Mouse (Mus musculus) limb, embryonic 11.5 days (tissue): ENCODE measurements at regions not wholly inside any gene's neighbourhood (a gene's known extent, or its start where the extent isn't known, plus 50 kb on each side); places are given as distances from the start of the nearest gene placed in this dataset.

ENCODE experiments used
- ATAC-seq: fragments of 200-750 bp; cut with Nextera tagmentation; 2 replicates; pipeline ENCODE4 v1.8.0; 2017; ENCODE audit warnings: low read depth; ENCODE audit not compliant: insufficient number of reproducible peaks, low FRiP score, low TSS enrichment
- DNase-seq: peaks from one replicate; pipeline ENCODE4 v3.0.0-alpha.2; 2015; ENCODE audit warnings: low spot score
- H3K27ac ChIP-seq: fragments of 300-500 bp; sonication (generic); replicated peaks from 2 replicates; pipeline ENCODE4 v1.5.1; 2014; ENCODE audit warnings: low read depth, mild to moderate bottlenecking, low read length
- H3K27me3 ChIP-seq: fragments of 300-500 bp; sonication (generic); 2 replicates; pipeline ENCODE4 v1.6.1; 2014; ENCODE audit warnings: mild to moderate bottlenecking, low read length, mixed read lengths; ENCODE audit not compliant: control insufficient read depth, insufficient read depth
- H3K36me3 ChIP-seq: fragments of 300-500 bp; sonication (generic); 2 replicates; pipeline ENCODE4 v1.6.1; 2014; ENCODE audit warnings: mild to moderate bottlenecking, low read length, moderate library complexity, mixed read lengths; ENCODE audit not compliant: control insufficient read depth, insufficient read depth
- H3K4me1 ChIP-seq: fragments of 300-500 bp; sonication (generic); 2 replicates; pipeline ENCODE4 v1.6.1; 2014; ENCODE audit warnings: low read length, mixed read lengths; ENCODE audit not compliant: control insufficient read depth, insufficient read depth
- H3K4me2 ChIP-seq: fragments of 300-500 bp; sonication (generic); 2 replicates; pipeline ENCODE4 v1.6.1; 2014; ENCODE audit warnings: low read depth, mild to moderate bottlenecking, moderate library complexity; ENCODE audit not compliant: severe bottlenecking
- H3K4me3 ChIP-seq: fragments of 300-500 bp; sonication (generic); 2 replicates; pipeline ENCODE4 v1.5.1; 2014; ENCODE audit warnings: low read depth, low read length
- H3K9ac ChIP-seq: fragments of 300-500 bp; sonication (generic); 2 replicates; pipeline ENCODE4 v1.6.1; 2014; ENCODE audit warnings: mild to moderate bottlenecking, low read length
- H3K9me3 ChIP-seq: fragments of 300-500 bp; sonication (generic); 2 replicates; pipeline ENCODE4 v1.6.1; 2016; ENCODE audit warnings: low read length; ENCODE audit not compliant: control insufficient read depth
- WGBS: fragments of 180-500 bp; shearing (Covaris S2); extraction: QIAGEN DNeasy Blood & Tissue Kit; methylation state at CpG from one replicate; pipeline ENCODE4 v1.1.7; 2014; 5-methylcytosine and 5-hydroxymethylcytosine counted together

DNA sequence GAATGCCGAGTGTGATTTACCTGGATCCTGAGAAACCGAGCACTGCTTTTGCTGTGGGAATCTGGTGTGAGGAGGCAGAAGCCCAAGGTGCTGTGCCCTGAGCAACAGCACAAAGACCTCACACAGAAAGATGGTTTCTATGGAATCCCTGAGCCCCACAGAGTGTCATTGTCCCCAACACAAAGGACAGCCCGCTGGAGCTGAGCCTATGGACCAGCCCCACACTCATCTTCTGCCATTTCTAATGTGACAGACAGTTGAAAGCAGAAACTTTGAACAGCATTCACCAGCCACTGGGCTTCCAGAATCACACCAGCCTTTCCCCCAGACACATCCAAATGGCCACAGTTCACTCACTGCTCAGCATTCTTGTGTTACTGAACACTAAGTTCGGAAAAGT, 171.5 kb upstream of the A430005L14Rik start:
- no peaks in the 10 kb centered on the region for H3K9me3 ChIP-seq
- ATAC-seq (no peak), DNase-seq (no peak)
- no peaks in the 10 kb centered on the region for H3K36me3 ChIP-seq
- no peak overlapping the region for H3K9ac ChIP-seq
- H3K4me3 ChIP-seq = no peak overlapping the region
- 88% methylated on average over 4 of the region's 4 CpGs for WGBS
- H3K4me2 ChIP-seq = no peak overlapping the region
- H3K4me1 ChIP-seq = peaks cover 5% of the 10 kb centered on the region; the same call in 1 of the 2 replicates
- no peak overlapping the region for H3K27ac ChIP-seq
- no peaks in the 10 kb centered on the region for H3K27me3 ChIP-seq

DNA sequence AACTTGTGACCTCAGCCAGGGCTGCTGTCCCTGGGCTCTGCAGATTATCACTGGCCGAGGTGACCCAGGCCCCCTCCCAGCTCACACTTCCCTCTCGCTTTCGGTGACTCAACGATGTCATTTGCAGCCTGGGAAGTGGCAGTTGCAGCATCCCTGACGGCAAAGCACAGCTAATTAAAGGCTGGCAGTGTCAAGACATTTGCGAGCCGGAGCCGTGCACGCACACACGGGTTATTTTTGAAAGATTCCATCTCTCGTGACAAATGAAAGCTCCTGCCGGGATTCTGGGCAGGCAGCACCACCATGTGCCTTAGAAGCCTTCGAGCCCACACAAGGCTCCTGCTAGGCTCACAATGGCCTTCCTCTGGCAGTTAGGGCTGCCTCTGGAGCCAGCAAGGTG, 164.7 kb upstream of the A430005L14Rik start:
- H3K27me3 ChIP-seq = no peaks in the 10 kb centered on the region
- 38% methylated on average over 13 of the region's 13 CpGs for WGBS
- peaks cover 5% of the 10 kb centered on the region; the same call in 1 of the 2 replicates for H3K4me1 ChIP-seq
- DNase-seq (no peak), ATAC-seq (no peak)
- H3K27ac ChIP-seq = no peak overlapping the region
- no peak overlapping the region for H3K4me3 ChIP-seq
- H3K4me2 ChIP-seq = no peak overlapping the region
- no peaks in the 10 kb centered on the region for H3K36me3 ChIP-seq
- H3K9me3 ChIP-seq = no peaks in the 10 kb centered on the region
- H3K9ac ChIP-seq = no peak overlapping the region

DNA sequence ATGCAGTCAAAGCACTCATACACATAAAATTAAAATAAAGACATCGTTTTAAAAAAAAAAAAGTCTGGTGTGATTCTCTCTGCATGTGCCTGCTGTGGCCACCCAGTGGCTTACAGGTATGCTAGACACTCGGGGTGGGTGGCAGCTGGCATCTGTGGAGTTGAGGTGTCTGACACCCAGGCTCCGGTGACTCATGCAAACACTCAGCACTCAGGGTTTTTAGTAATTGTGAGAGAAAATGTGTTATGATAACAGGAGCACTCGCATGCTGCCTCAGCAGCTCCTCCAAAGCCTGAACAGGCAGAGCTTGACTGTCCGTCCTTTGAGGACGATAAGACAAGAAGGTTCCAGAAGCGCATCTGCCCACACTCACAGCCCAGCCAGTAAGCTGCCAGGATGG, 159.0 kb upstream of the A430005L14Rik start:
- Histone ChIP-seq H3K36me3 (no peaks in the 10 kb centered on the region), H3K9me3 (no peaks in the 10 kb centered on the region), H3K4me1 (no peaks in the 10 kb centered on the region), H3K27ac (no peak overlapping the region), H3K9ac (no peak overlapping the region), H3K4me3 (no peak overlapping the region), H3K4me2 (no peak overlapping the region), H3K27me3 (no peaks in the 10 kb centered on the region)
- no peak for ATAC-seq
- WGBS = 86% methylated on average over 7 of the region's 7 CpGs
- DNase-seq = no peak

DNA sequence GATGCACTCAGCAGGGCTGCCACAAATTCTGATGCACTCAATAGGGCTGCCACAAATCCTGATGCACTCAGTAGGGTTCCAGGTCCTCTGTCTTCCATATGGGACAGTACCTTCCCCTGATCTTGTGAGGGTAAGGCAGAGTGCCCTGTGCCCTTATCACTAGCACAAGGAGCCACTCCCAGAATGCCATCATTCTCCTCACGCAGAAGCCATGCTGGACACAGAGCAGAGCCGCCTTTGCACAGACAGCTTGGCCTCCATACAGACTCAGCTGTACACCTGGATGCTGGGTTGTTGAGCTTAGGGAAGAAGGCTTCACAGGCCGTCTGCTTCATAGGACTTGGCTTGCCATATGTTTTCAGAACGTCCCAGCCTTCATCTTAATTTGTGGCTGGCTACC, 151.3 kb upstream of the A430005L14Rik start:
- no peak for DNase-seq
- Histone ChIP-seq H3K27ac (no peak overlapping the region), H3K9ac (no peak overlapping the region), H3K27me3 (peaks cover 23% of the 10 kb centered on the region), H3K9me3 (no peaks in the 10 kb centered on the region), H3K4me2 (no peak overlapping the region), H3K4me3 (no peak overlapping the region), H3K4me1 (no peaks in the 10 kb centered on the region), H3K36me3 (no peaks in the 10 kb centered on the region)
- 43% methylated on average over 4 of the region's 4 CpGs for WGBS
- ATAC-seq = no peak

DNA sequence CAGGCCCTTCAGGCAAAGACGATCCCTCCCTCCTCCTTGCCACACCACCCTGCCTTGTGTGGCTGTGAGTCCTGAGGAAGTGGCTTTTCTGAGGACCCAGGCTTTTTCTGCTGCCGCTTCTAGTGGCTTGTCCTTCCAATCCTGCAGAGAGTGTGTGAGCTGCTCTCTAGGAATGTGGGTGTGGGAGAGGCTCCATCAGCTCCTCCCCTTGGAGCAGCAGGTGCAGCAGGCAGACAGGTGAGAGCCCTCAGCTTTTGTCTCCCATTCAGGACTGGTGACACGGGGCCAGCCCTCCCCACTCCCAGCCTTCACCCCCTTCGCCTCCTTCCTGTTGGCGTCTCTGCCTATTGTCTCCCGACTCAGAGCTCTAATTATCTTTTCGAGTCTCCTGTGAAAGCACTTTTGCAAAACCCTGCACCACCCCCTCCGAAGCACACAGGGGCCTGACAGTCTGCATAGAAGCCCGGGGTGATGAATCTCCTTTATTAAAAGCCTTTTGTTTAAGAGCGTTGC, 150.8 kb upstream of the A430005L14Rik start:
- H3K9ac ChIP-seq = no peak overlapping the region
- no peak for DNase-seq

DNA sequence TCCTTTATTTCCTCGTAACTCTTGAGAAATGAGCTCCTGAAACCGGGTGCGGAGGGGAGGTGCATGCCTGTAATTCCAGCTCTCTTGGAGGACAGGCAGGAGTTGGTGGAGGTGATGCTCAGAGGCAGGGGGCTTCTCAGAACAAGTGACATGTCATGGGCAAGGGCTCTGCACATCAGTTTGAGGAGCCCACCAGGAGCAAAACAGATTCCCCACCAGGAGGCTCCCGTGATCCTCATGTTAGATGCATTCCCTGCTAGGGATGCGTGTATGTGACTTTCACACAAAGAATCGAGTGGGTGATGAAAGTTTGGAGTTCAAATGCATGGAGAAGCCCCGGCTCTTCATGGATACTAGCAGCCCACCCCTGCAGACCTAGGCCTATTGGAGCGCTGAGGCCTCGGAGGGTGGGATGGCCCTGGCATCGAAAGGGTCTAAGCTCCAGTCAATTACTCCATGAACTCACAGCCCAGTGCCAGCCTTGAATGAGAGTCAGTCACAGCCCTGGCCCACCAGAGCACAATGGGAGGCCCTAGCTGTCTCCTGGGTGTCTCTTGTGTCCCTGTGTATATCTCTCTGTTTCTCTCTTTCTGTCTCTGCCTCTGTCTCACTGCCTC, 150.1 kb upstream of the A430005L14Rik start:
- 52% methylated on average over 10 of the region's 10 CpGs for WGBS

More for the DNA sequence above, 150.8 kb upstream of the A430005L14Rik start:
- H3K4me3 ChIP-seq = no peak overlapping the region
- H3K36me3 ChIP-seq = no peaks in the 10 kb centered on the region
- no peak overlapping the region for H3K27ac ChIP-seq
- ATAC-seq = no peak
- no peak overlapping the region for H3K4me2 ChIP-seq
- H3K9me3 ChIP-seq = no peaks in the 10 kb centered on the region
- H3K27me3 ChIP-seq = peaks cover 23% of the 10 kb centered on the region
- H3K4me1 ChIP-seq = no peaks in the 10 kb centered on the region
- 7% methylated on average over 10 of the region's 10 CpGs for WGBS

DNA sequence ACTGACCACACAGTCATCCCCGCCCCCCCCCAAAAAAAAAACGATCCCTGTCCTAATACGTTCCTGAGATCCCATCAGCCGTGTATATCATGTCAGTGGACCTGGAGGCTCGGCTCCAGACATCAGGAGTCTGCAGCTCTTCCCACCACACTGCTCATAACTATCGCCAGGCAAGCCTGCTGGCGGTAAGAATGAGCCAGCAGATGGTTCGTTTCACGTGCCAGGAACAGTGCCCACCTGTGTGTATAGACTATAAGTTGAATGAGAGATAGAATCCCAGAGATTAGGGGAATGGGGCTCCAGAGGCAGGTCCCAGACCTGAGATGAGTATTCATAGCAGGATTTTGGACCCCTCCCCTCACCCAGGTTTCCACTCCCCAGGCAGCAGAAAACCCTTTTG, 144.2 kb upstream of the A430005L14Rik start:
- Histone ChIP-seq H3K27ac (no peak overlapping the region), H3K36me3 (no peaks in the 10 kb centered on the region), H3K4me1 (no peaks in the 10 kb centered on the region), H3K9me3 (no peaks in the 10 kb centered on the region), H3K27me3 (no peaks in the 10 kb centered on the region), H3K4me3 (no peak overlapping the region), H3K4me2 (no peak overlapping the region), H3K9ac (no peak overlapping the region)
- ATAC-seq (no peak), DNase-seq (no peak)
- 86% methylated on average over 9 of the region's 9 CpGs for WGBS

More for the DNA sequence above, 150.1 kb upstream of the A430005L14Rik start:
- no peak overlapping the region for H3K4me2 ChIP-seq
- ATAC-seq (no peak), DNase-seq (no peak)
- no peaks in the 10 kb centered on the region for H3K36me3 ChIP-seq
- no peak overlapping the region for H3K4me3 ChIP-seq
- H3K9me3 ChIP-seq = no peaks in the 10 kb centered on the region
- H3K27ac ChIP-seq = no peak overlapping the region
- H3K9ac ChIP-seq = no peak overlapping the region
- peaks cover 23% of the 10 kb centered on the region for H3K27me3 ChIP-seq
- no peaks in the 10 kb centered on the region for H3K4me1 ChIP-seq

DNA sequence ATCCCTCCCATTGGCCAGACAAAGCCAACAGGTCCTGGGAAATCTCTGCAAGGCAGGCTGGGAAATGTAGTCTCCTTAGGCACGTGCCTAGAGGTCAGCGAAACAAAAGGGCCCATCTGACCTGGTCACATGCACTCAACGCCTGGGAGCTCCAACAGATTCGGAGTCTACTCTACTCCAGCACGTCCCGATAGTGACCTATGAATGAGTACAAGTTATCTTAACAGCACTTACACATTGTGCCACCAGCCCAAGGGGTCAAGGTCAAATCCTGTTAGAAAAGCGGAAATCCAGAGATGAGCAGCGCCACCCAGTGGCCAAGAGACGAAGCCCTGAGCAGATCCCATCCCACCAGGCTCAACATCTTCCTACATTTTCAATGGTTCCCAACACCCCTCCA, 129.1 kb upstream of the A430005L14Rik start:
- no peaks in the 10 kb centered on the region for H3K36me3 ChIP-seq
- no peak overlapping the region for H3K4me3 ChIP-seq
- ATAC-seq (no peak), DNase-seq (peak; percentile 43)
- H3K9me3 ChIP-seq = no peaks in the 10 kb centered on the region
- 50% methylated on average over 9 of the region's 9 CpGs for WGBS
- H3K9ac ChIP-seq = no peak overlapping the region
- no peaks in the 10 kb centered on the region for H3K4me1 ChIP-seq
- H3K27ac ChIP-seq = no peak overlapping the region
- H3K4me2 ChIP-seq = no peak overlapping the region
- H3K27me3 ChIP-seq = no peaks in the 10 kb centered on the region

DNA sequence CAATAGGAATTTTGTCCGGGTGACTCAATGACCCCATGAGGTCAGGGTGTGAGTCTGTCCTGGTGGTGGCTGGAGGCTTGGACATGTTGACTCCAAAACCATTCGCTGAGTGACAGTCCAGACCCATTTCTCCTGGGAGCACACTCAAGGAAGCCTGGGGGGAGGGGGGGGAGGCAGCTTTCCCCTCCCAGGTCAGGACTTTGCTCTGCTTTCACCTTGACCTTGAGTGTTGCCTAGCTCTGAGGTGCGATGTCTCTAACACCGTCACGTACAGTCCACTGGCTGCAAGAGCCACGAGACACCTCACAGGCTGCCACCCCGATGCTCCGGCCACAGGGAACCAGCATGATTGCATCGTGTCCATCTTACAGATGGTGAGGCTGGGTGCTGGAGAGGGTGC, 127.3 kb upstream of the A430005L14Rik start:
- DNase-seq (no peak), ATAC-seq (no peak)
- WGBS = 94% methylated on average over 9 of the region's 9 CpGs
- no peak overlapping the region for H3K9ac ChIP-seq
- H3K9me3 ChIP-seq = no peaks in the 10 kb centered on the region
- no peak overlapping the region for H3K27ac ChIP-seq
- no peak overlapping the region for H3K4me3 ChIP-seq
- H3K4me1 ChIP-seq = no peaks in the 10 kb centered on the region
- no peaks in the 10 kb centered on the region for H3K27me3 ChIP-seq
- H3K4me2 ChIP-seq = no peak overlapping the region
- H3K36me3 ChIP-seq = no peaks in the 10 kb centered on the region
